ENCODE assay signal across 8 mouse cellular contexts in the genomic region with DNA sequence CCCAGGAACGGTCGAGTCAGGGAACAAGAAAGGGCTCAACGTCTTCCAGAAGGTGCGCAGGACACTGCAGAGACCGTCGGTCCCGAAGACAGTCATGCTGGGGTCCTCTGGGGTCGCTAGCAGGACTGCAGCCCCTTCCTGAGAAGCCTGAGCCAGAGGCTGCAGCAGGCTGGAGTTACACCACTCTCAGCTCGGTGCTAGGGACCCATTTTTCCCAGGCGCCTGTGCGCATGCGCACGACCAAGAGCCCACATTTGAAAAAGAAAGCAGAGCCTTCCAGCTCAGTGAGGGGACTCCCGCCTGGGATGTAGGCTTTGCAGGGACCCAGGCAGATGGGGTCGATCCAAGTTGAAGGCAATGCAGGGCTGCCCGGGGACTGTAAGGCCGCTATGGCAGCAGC. TPM values are rescaled to one million over a fixed set of nuclear protein-coding genes. Genes with fewer than 3 reads are reported as not detected.
DNase-seq lines count a peak whose midpoint lies in the region.

No protein-coding gene starts in this region.

- peak; percentile 51 for DNase-seq in adrenal gland, adult 8-10 months
- DNase-seq in cerebellum, postnatal 25 days = peak; percentile 35 to 58
- peak; percentile 75 to 86 for DNase-seq in gastrocnemius, postnatal 4 days (ENCODE audit: low spot score in 2 of 2)
- peak; percentile 85 for DNase-seq in kidney, postnatal 10 days
- peak; percentile 51 to 55 for DNase-seq in layer of hippocampus, postnatal 36 days
- peak; percentile 39 for DNase-seq in lung, postnatal 25 days (ENCODE audit: low spot score)
- DNase-seq in spleen, adult 18-20 months = peak; percentile 1 to 5
- peak; percentile 9 to 60 for DNase-seq in urinary bladder, postnatal 36 days (ENCODE audit: low spot score in 2 of 2)

RNA-seq across cellular contexts. Expression of gene Atg7, which starts 28.8 kb away (rescaled TPM):
- 10 to 100 TPM; 34.1 to 42.9 (median 39.6) TPM for total RNA-seq in adrenal gland, adult 8-10 months (2022)
- 10 to 100 TPM; 12.4 to 15.8 TPM for total RNA-seq in gastrocnemius, postnatal 4 days (2021)
- 10 to 100 TPM; 23.3 to 28.4 TPM for total RNA-seq in layer of hippocampus, postnatal 36 days (2021)

Comparison
In these comparisons a context has a peak if more than half of its experiments do, and no peak if none do; other contexts are left out.
1. Peak in every context shown above with its lines: DNase-seq.
2. DNase-seq: peak in every context shown above with its lines; median percentile 85 in kidney, postnatal 10 days; 80 in gastrocnemius, postnatal 4 days; 53 in layer of hippocampus, postnatal 36 days; 51 in adrenal gland, adult 8-10 months; 46 in cerebellum, postnatal 25 days; 39 in lung, postnatal 25 days; 34 in urinary bladder, postnatal 36 days; 3 in spleen, adult 18-20 months.